Mouse (Mus musculus) heart, embryonic 16.5 days (tissue): ENCODE measurements at regions not wholly inside any gene's neighbourhood (a gene's known extent, or its start where the extent isn't known, plus 50 kb on each side); places are given as distances from the start of the nearest gene placed in this dataset.
A peak's percentile ranks its signal among the peaks of the same experiment; 100 is the strongest.

Experiments
- ATAC-seq: fragments of 200-750 bp; cut with Nextera tagmentation; replicated peaks from 2 replicates; pipeline ENCODE4 v1.8.0; 2017; ENCODE audit warnings: moderate number of reproducible peaks; ENCODE audit not compliant: insufficient read depth, low FRiP score; ENCODE audit errors: extremely low read depth
- H3K27ac ChIP-seq: fragments of 300-500 bp; sonication (generic); 2 replicates; pipeline ENCODE4 v1.5.1; 2014; ENCODE audit warnings: mild to moderate bottlenecking, low read length, control low read depth, moderate library complexity
- H3K27me3 ChIP-seq: fragments of 300-500 bp; sonication (generic); 2 replicates; pipeline ENCODE4 v1.6.1; 2014; ENCODE audit warnings: low read length, mixed read lengths; ENCODE audit not compliant: control insufficient read depth, insufficient read depth
- H3K36me3 ChIP-seq: fragments of 300-500 bp; sonication (generic); 2 replicates; pipeline ENCODE4 v1.6.1; 2014; ENCODE audit not compliant: control insufficient read depth, insufficient read depth
- H3K4me1 ChIP-seq: fragments of 300-500 bp; sonication (generic); 2 replicates; pipeline ENCODE4 v1.6.1; 2014; ENCODE audit warnings: low read length, mixed read lengths; ENCODE audit not compliant: control insufficient read depth, insufficient read depth
- H3K4me2 ChIP-seq: fragments of 300-500 bp; sonication (generic); 2 replicates; pipeline ENCODE4 v1.6.1; 2014; ENCODE audit warnings: low read depth, mild to moderate bottlenecking, control low read depth, low read length
- H3K4me3 ChIP-seq: fragments of 300-500 bp; sonication (generic); 2 replicates; pipeline ENCODE4 v1.5.1; 2014; ENCODE audit warnings: mild to moderate bottlenecking, control low read depth, low read length
- H3K9ac ChIP-seq: fragments of 300-500 bp; sonication (generic); 2 replicates; pipeline ENCODE4 v1.6.1; 2014; ENCODE audit warnings: low read length, control low read depth
- H3K9me3 ChIP-seq: fragments of 300-500 bp; sonication (generic); replicated peaks from 2 replicates; pipeline ENCODE4 v1.6.1; 2016; ENCODE audit warnings: low read length; ENCODE audit not compliant: control insufficient read depth
- WGBS: fragments of 180-500 bp; shearing (Covaris S2); extraction: QIAGEN DNeasy Blood & Tissue Kit; methylation state at CpG from one replicate; pipeline ENCODE4 v1.1.7; 2014; 5-methylcytosine and 5-hydroxymethylcytosine counted together

DNA sequence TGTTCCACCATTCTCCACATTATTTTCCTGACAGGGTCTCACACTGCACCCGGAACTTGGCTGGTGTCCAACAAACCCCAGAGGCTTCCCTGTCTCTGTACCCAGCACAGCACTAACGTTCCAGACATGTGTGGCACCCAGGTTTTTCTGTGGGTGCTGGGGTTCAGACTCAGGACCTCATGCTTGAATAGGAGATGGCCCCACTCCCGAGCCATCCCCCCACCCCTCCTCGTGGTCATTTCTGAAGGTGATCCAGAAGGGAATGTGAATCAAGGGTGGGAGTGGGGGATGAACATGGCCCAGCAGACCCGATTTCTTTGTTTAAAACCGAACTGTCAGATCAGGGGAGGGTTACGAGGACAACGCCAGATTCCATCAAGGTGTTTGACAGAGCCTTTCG lies 245.6 kb downstream of the Tbc1d1 start:
- H3K9me3 ChIP-seq = no peaks in the 10 kb centered on the region
- no peak overlapping the region for H3K4me3 ChIP-seq
- no peak overlapping the region for H3K4me2 ChIP-seq
- no peaks in the 10 kb centered on the region for H3K36me3 ChIP-seq
- no peak overlapping the region for H3K27ac ChIP-seq
- WGBS = 72% methylated on average over 9 of the region's 9 CpGs
- H3K27me3 ChIP-seq = no peaks in the 10 kb centered on the region
- H3K9ac ChIP-seq = no peak overlapping the region
- H3K4me1 ChIP-seq = no peaks in the 10 kb centered on the region
- ATAC-seq = no peak

DNA sequence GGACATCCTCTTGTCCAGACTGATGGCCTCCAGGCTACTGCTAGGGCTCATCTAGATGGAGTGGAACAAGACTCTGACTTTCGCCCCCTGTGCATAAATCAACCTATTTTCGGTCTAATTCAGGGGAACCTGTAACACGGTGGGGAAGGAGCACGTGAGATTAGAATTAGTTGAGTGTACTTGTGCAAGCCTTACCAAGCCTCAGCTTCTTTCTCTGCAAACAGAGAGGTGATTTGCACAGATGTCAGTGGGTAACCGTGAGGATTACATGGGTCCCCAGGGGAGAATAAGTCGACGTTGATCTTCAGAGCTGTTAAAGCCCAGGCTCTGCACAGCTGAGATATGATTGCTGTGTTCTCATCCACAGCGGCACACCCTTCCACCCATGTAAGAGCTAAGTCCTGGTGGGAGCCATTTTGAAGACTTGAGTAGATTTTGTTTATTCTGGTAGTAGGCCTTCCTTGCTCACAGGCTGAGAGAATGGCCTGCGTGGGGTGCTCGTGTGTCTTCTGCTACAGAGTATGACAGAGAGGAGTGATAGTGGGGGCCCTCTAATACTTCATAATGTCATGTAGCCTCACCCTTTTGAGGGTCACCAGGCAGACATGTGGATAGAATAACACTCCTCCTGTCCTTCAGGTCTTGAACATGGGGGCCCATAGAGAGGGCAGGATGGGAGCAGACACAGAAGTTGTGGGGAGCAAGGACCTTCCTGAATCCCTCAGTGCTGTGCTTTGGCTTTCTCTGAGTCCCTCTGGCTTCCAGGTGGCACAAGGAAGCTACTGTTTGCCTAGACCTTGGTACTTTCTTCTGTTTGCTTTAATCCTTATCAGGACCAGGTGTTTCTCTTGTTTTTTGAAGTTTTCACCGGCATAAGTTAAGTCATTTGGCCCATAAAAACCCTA lies 247.2 kb downstream of the Tbc1d1 start:
- no peak overlapping the region for H3K9ac ChIP-seq
- no peak for ATAC-seq
- no peaks in the 10 kb centered on the region for H3K27me3 ChIP-seq
- no peaks in the 10 kb centered on the region for H3K4me1 ChIP-seq
- no peaks in the 10 kb centered on the region for H3K36me3 ChIP-seq
- no peak overlapping the region for H3K4me2 ChIP-seq
- 78% methylated on average over 11 of the region's 11 CpGs for WGBS
- H3K27ac ChIP-seq = no peak overlapping the region
- no peaks in the 10 kb centered on the region for H3K9me3 ChIP-seq
- no peak overlapping the region for H3K4me3 ChIP-seq

DNA sequence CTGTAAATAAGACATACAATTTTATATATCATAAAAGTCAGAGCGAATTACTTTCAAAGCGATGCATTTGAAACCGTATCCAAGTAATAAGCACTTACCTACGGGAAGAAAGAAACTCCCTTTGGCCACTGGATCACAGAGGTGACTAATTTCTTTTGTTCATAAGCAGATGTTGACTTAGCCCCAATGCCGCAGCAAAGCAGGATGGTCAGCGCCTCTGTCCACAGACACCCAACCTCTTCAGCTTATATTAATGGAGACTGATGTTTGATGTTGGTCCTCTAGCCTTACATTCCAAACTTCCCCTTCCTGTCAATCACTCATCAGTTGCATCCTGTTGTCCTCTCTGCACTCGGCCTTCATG lies 247.9 kb downstream of the Tbc1d1 start:
- H3K4me2 ChIP-seq = no peak overlapping the region
- H3K9me3 ChIP-seq = no peaks in the 10 kb centered on the region
- no peak overlapping the region for H3K4me3 ChIP-seq
- ATAC-seq = no peak
- H3K4me1 ChIP-seq = no peaks in the 10 kb centered on the region
- H3K36me3 ChIP-seq = no peaks in the 10 kb centered on the region
- H3K27ac ChIP-seq = no peak overlapping the region
- H3K9ac ChIP-seq = no peak overlapping the region
- no peaks in the 10 kb centered on the region for H3K27me3 ChIP-seq
- 83% methylated on average over 7 of the region's 7 CpGs for WGBS

DNA sequence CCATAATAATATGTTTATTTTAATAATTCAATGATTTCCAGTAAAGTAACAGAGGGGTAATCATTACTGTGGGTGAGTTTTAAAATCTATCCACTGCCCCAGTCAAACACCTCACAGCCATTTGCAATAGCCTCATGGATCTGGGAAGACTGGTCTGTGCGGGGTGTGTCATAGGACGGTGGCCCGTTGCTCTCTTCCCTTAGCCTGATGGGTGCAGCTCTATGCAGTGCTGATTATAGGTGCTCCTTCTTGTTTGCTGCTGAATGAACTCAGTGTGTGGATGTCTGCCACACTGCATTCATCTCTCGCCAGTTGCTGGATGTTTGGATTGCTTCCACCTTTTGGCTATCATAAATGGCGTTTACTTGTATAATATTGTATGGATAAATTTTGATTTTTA lies 248.4 kb downstream of the Tbc1d1 start:
- no peaks in the 10 kb centered on the region for H3K27me3 ChIP-seq
- 91% methylated on average over 5 of the region's 5 CpGs for WGBS
- H3K4me3 ChIP-seq = no peak overlapping the region
- H3K9ac ChIP-seq = no peak overlapping the region
- no peak overlapping the region for H3K27ac ChIP-seq
- no peaks in the 10 kb centered on the region for H3K4me1 ChIP-seq
- H3K9me3 ChIP-seq = no peaks in the 10 kb centered on the region
- ATAC-seq = no peak
- no peak overlapping the region for H3K4me2 ChIP-seq
- H3K36me3 ChIP-seq = no peaks in the 10 kb centered on the region

DNA sequence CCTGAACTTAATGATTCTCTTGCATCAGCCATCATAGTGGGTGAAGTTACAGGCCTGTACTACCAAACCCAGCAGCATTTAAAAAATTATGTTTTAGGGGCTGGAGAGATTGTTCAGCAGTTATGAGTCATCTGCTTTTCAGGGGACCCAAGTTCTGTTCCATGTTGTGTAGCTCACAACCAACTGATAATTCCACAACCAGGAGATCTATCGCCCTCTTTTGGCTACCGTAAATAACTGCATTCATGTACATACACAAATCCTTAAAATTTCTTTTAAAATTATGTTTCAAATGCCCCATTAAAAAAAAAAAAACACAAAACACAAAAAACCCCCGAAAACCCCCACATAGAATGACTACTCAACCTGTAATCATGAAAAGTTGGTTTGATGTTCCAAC lies 252.8 kb downstream of the Tbc1d1 start:
- 74% methylated on average over 3 of the region's 3 CpGs for WGBS
- Histone ChIP-seq H3K27ac (no peak overlapping the region), H3K9ac (no peak overlapping the region), H3K4me2 (no peak overlapping the region), H3K4me3 (no peak overlapping the region), H3K9me3 (no peaks in the 10 kb centered on the region), H3K4me1 (no peaks in the 10 kb centered on the region), H3K27me3 (no peaks in the 10 kb centered on the region), H3K36me3 (no peaks in the 10 kb centered on the region)
- ATAC-seq = no peak

DNA sequence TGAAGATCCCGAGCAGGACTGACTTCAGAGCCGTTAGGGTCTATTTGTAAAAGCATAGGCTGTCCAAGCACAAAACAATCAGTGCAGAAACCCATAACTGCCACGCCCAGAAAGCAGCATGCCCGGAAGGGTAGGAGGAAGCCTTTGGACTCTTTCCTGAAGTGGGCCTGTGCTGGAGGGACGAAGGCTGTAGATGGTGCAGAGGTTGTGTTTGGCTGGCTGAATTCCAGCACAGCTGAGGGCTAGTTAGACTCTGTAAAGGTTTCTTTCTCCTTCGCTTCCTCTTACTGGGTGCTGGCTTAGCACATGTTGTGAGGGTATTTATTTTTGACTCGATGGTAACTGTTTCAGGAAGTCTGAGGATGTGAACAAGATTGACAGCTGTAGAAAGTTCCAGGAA lies 254.5 kb downstream of the Tbc1d1 start:
- WGBS = 45% methylated on average over 7 of the region's 7 CpGs
- Histone ChIP-seq H3K9ac (no peak overlapping the region), H3K27me3 (no peaks in the 10 kb centered on the region), H3K27ac (no peak overlapping the region), H3K4me2 (0 out of 2 replicates have a peak overlapping the region, but pooled peaks have one; percentile 3), H3K9me3 (no peaks in the 10 kb centered on the region), H3K4me3 (no peak overlapping the region), H3K36me3 (no peaks in the 10 kb centered on the region), H3K4me1 (no peaks in the 10 kb centered on the region)
- ATAC-seq = peak; percentile 55; the same call in 1 of the 2 replicates

DNA sequence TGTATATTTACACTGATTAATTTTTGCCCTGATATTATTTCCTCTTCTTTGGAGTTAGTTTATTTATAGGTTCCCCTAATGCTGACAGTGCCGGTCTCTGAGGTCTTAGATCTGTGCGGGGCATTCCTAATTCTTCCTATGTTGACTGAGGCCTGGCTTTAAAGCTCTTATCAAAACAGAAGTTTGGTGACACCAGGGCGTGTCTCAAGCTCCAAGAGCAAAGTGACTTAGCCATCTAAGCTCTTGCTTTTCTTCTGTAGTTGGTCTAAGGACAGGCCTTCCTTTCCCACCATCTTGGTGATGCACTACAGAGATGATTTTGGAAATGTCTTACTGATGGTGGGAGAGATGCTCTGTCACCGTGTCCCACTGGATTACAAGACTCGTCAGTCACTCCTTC lies 258.4 kb downstream of the Tbc1d1 start:
- 57% methylated on average over 5 of the region's 5 CpGs for WGBS
- no peaks in the 10 kb centered on the region for H3K27me3 ChIP-seq
- no peaks in the 10 kb centered on the region for H3K9me3 ChIP-seq
- no peak overlapping the region for H3K9ac ChIP-seq
- no peak overlapping the region for H3K4me3 ChIP-seq
- no peak for ATAC-seq
- no peak overlapping the region for H3K27ac ChIP-seq
- H3K36me3 ChIP-seq = no peaks in the 10 kb centered on the region
- H3K4me2 ChIP-seq = no peak overlapping the region
- no peaks in the 10 kb centered on the region for H3K4me1 ChIP-seq

DNA sequence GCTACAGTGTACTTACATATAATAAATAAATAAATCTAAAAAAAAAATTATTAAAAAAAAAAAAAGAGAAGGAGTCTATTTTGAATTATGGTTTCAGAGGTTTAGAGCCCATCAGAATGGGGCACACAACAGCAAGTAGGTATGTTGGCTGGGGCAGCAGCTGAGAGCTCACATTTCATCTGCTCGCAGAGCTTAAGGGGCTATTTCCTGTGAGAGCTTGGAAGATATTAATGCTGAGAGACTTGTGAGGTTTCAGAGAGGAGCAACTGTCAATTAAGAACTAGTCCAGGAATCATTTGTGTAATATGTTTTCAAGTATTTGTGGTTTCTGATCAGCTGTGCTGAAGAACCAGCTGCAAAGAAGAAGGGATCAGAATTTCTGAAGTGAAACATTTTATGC lies 263.3 kb downstream of the Tbc1d1 start:
- H3K4me2 ChIP-seq = no peak overlapping the region
- H3K4me1 ChIP-seq = no peaks in the 10 kb centered on the region
- H3K27ac ChIP-seq = no peak overlapping the region
- ATAC-seq = no peak
- H3K36me3 ChIP-seq = no peaks in the 10 kb centered on the region
- WGBS = 76% methylated on average over 1 of the region's 1 CpGs
- H3K4me3 ChIP-seq = no peak overlapping the region
- H3K9ac ChIP-seq = no peak overlapping the region
- peaks cover 4% of the 10 kb centered on the region; the same call in 1 of the 2 replicates for H3K9me3 ChIP-seq
- H3K27me3 ChIP-seq = no peaks in the 10 kb centered on the region

DNA sequence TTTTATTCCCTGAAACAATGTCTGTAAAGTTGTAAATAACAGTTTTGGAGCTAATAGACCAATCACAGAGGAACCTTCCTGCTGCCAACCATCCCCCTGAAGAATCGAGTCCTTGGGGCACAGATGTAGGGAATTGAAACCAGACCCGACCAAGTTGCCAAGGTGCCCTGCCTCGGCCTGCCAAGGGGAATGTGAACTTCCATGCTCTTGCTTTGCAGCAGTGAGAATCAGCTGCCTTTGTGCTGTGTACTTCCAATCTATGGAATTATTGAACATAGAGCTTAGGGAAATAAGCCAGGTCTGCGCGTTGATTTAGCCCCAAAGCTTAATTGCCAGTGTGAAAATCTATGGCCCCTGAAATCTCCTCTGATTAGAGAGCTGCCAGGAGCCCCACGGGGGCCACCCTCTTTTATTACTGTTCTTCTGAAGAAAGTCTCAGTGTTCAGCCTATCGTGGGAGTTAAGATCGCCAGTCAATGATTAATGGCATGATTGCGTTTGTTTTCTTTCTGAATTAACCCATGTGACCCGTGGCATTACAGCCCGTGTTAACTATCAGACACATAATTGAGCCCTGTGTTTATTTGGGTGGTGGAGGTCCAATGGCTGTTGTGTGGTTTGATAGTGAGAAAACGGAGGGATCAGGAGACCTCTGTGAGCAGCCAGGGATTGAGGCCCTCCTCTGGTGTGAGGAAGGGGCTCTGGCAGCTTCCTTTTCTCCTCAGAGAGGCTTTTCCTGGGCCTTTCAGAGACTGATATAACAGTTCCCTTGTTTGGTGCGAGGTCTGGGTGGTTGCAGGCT lies 266.9 kb downstream of the Tbc1d1 start:
- H3K36me3 ChIP-seq = no peaks in the 10 kb centered on the region
- H3K4me2 ChIP-seq = no peak overlapping the region
- no peak overlapping the region for H3K9ac ChIP-seq
- peaks cover 4% of the 10 kb centered on the region; the same call in 1 of the 2 replicates for H3K9me3 ChIP-seq
- H3K27ac ChIP-seq = no peak overlapping the region
- no peak for ATAC-seq
- H3K27me3 ChIP-seq = no peaks in the 10 kb centered on the region
- H3K4me1 ChIP-seq = no peaks in the 10 kb centered on the region
- no peak overlapping the region for H3K4me3 ChIP-seq
- 57% methylated on average over 13 of the region's 13 CpGs for WGBS
